Mouse (Mus musculus) cerebellum, adult (tissue): ENCODE data around the gene Nrarp.

Source experiments
- ATAC-seq: cut with Nextera tagmentation; 2 replicates; pipeline ENCODE4 v1.9.2; 2017; ENCODE audit warnings: mild to moderate bottlenecking, moderate library complexity, mixed read lengths; ENCODE audit not compliant: insufficient number of reproducible peaks, low FRiP score, low TSS enrichment

Gene Nrarp

GRCm38 (mm10) chr2:25173821-25174220 is 6.7 kb upstream of the Nrarp start:
- ATAC-seq: no peak

- no peak for ATAC-seq
Measured at GRCm38 (mm10) chr2:25174866-25175689, 5.5 kb upstream of the Nrarp start.

GRCm38 (mm10) chr2:25175690-25176078 is 4.9 kb upstream of the Nrarp start:
- no peak for ATAC-seq

GRCm38 (mm10) chr2:25176573-25176972 is 4.0 kb upstream of the Nrarp start:
- ATAC-seq: no peak

GRCm38 (mm10) chr2:25177076-25177475 is 3.5 kb upstream of the Nrarp start:
- ATAC-seq: no peak

GRCm38 (mm10) chr2:25177685-25178084 is 2.9 kb upstream of the Nrarp start:
- ATAC-seq: no peak

- no peak for ATAC-seq
Measured at GRCm38 (mm10) chr2:25178285-25178972, 2.1 kb upstream of the Nrarp start.

- ATAC-seq: no peak
Measured at GRCm38 (mm10) chr2:25179566-25180217, 866 bp upstream of the Nrarp start.

GRCm38 (mm10) chr2:25180973-25181890 is 674 bp downstream of the Nrarp start:
- no peak for ATAC-seq

GRCm38 (mm10) chr2:25181891-25182397 is 1.4 kb downstream of the Nrarp start:
- ATAC-seq: no peak

- no peak for ATAC-seq
Measured at GRCm38 (mm10) chr2:25182664-25183063, 2.1 kb downstream of the Nrarp start.

- no peak for ATAC-seq
Measured at GRCm38 (mm10) chr2:25183336-25183735, 2.8 kb downstream of the Nrarp start.

GRCm38 (mm10) chr2:25184496-25184895 is 3.9 kb downstream of the Nrarp start:
- ATAC-seq: no peak

GRCm38 (mm10) chr2:25185625-25186574 is 5.3 kb downstream of the Nrarp start:
- ATAC-seq: no peak

GRCm38 (mm10) chr2:25186575-25186930 is 6.0 kb downstream of the Nrarp start:
- ATAC-seq: no peak

- no peak for ATAC-seq
Measured at GRCm38 (mm10) chr2:25187841-25188240, 7.3 kb downstream of the Nrarp start.

GRCm38 (mm10) chr2:25193330-25193770 is 12.8 kb downstream of the Nrarp start:
- ATAC-seq: peak; percentile 93

GRCm38 (mm10) chr2:25194006-25194405 is 13.4 kb downstream of the Nrarp start:
- no peak for ATAC-seq
